Mouse (Mus musculus) bone marrow, adult 2 months (tissue): ENCODE measurements around the gene P3h1. TPM values are rescaled to one million over a fixed set of nuclear protein-coding genes. Genes with fewer than 3 reads are reported as not detected.

Source experiments
- H3K27ac ChIP-seq: fragments of 200-500 bp; 2 replicates; pipeline ENCODE4 v1.5.1; 2012; ENCODE audit warnings: low read depth, mild to moderate bottlenecking, control low read depth, inconsistent platforms, low read length; ENCODE audit not compliant: control insufficient read depth, poor library complexity, insufficient read depth
- H3K4me1 ChIP-seq: fragments of 200-500 bp; 2 replicates; pipeline ENCODE4 v1.6.1; 2011; ENCODE audit warnings: low read length; ENCODE audit not compliant: control insufficient read depth, insufficient read depth
- H3K4me3 ChIP-seq: fragments of 200-500 bp; replicated peaks from 2 replicates; pipeline ENCODE3; 2011; ENCODE audit warnings: mild to moderate bottlenecking, low read depth, low read length, control low read depth; ENCODE audit not compliant: control insufficient read depth
- CTCF ChIP-seq: fragments of 200-500 bp; IDR thresholded peaks from 2 replicates; pipeline ENCODE4 v1.5.1; 2011; ENCODE audit warnings: low read length, control low read depth; ENCODE audit not compliant: control insufficient read depth, insufficient read depth
- POLR2A ChIP-seq: fragments of 200-500 bp; IDR thresholded peaks from 2 replicates; pipeline ENCODE4 v1.6.1; 2011; ENCODE audit warnings: low read depth, mild to moderate bottlenecking, control low read depth, low read length, borderline replicate concordance; ENCODE audit not compliant: control insufficient read depth
- WGBS: fragments of 180-500 bp; shearing (Covaris S2); methylation state at CpG from one replicate; pipeline ENCODE4 v1.1.7; 2018; 5-methylcytosine and 5-hydroxymethylcytosine counted together
- polyA plus RNA-seq: library from polyadenylated mRNA; stranded (reverse); fragments of >200 nt; gene quantifications from 2 replicates; pipeline ENCODE4 v1.2.4, GENCODE M21; 2011; ENCODE audit warnings: low replicate concordance; ENCODE audit not compliant: missing spikeins, insufficient read depth, insufficient read length

The P3h1 gene
- polyA plus RNA-seq, 1 experiment = 7.0 TPM

DNA sequence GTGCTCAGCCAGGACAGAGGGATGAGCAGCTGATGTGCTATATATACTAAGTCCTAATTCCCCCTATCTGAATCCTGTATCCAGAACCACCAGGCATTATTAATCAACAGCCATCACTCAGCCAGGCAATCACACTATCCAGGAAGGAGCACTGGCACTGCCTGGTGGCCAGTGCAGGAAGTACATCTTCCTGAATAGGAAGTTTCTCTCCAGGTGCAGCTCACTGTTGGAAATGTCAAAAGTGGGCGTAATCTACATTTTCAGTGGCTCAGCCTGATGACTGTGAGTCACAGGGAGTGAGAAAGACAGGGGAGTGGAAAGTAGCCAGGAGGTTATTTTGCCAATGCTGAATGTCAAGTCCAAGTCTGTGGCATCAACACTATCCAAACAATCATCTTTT, 9.0 kb upstream of the P3h1 start:
- peak; percentile 71 for TF ChIP-seq CTCF
- no peak for TF ChIP-seq POLR2A
- WGBS = 56% methylated on average over 1 of the region's 1 CpGs
- Histone ChIP-seq H3K4me1 (no peaks in the 10 kb centered on the region), H3K4me3 (no peak overlapping the region), H3K27ac (no peak overlapping the region)

- no peaks in the 10 kb centered on the region for H3K4me1 ChIP-seq
- TF ChIP-seq CTCF (no peak), POLR2A (no peak)
- no peak overlapping the region for H3K4me3 ChIP-seq
- no peak overlapping the region for H3K27ac ChIP-seq
- WGBS = 87% methylated on average over 3 of the region's 3 CpGs
Measured at GRCm38 (mm10) chr4:119224534-119224933, 8.2 kb upstream of the P3h1 start.

GRCm38 (mm10) chr4:119225719-119226118, 7.0 kb upstream of the P3h1 start:
- Histone ChIP-seq H3K4me3 (no peak overlapping the region), H3K4me1 (no peaks in the 10 kb centered on the region), H3K27ac (no peak overlapping the region)
- TF ChIP-seq CTCF (no peak), POLR2A (no peak)
- WGBS = 86% methylated on average over 9 of the region's 9 CpGs

- WGBS = 86% methylated on average over 11 of the region's 11 CpGs
Measured at GRCm38 (mm10) chr4:119226751-119227150, 6.0 kb upstream of the P3h1 start.

GRCm38 (mm10) chr4:119233256-119233901, 664 bp downstream of the P3h1 start:
- no peak overlapping the region; the same call in 1 of the 2 replicates for H3K27ac ChIP-seq
- H3K4me1 ChIP-seq = no peaks in the 10 kb centered on the region; the same call in 1 of the 2 replicates
- WGBS = 2% methylated on average over 36 of the region's 36 CpGs
- no peak for TF ChIP-seq POLR2A
- TF ChIP-seq CTCF = no peak
- peak overlapping the region; percentile 74 for H3K4me3 ChIP-seq

More at GRCm38 (mm10) chr4:119226751-119227150, 6.0 kb upstream of the P3h1 start:
- Histone ChIP-seq H3K4me1 (no peaks in the 10 kb centered on the region), H3K27ac (no peak overlapping the region), H3K4me3 (no peak overlapping the region)
- no peak for TF ChIP-seq CTCF
- TF ChIP-seq POLR2A = no peak

GRCm38 (mm10) chr4:119234348-119234747, 1.6 kb downstream of the P3h1 start:
- Histone ChIP-seq H3K4me3 (no peak overlapping the region), H3K4me1 (no peaks in the 10 kb centered on the region; the same call in 1 of the 2 replicates), H3K27ac (no peak overlapping the region)
- 78% methylated on average over 3 of the region's 3 CpGs for WGBS
- TF ChIP-seq POLR2A (no peak), CTCF (no peak)

- no peak overlapping the region for H3K27ac ChIP-seq
- WGBS = 51% methylated on average over 3 of the region's 3 CpGs
- H3K4me1 ChIP-seq = no peaks in the 10 kb centered on the region; the same call in 1 of the 2 replicates
- TF ChIP-seq CTCF = no peak
- TF ChIP-seq POLR2A = no peak
- H3K4me3 ChIP-seq = peak overlapping the region; percentile 19
Measured at GRCm38 (mm10) chr4:119238661-119239060, 5.9 kb downstream of the P3h1 start.

DNA sequence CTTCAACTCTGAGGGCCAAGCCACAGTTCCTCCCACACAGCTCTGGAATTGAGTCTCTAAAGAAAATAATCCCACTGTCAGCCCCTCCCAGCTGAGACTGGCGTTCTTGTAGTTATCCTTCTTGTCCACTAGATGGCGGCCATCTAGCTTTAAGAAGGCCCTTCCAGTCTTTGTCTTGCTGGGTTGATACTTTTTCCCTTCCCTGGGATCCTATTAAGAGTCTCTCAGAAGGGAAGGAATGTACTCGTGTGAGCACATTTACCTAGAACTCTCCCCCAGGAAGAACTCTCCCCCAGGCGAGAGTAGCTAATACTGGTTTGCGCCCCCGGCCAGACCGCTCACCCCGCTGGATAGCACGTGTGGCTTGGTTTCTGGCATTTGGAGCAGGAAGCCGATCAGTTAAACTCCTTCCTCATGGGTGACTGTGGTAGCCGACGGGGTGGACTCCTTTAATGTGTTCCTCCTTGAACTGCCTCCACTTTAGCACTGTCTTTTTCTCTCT, 6.5 kb downstream of the P3h1 start:
- no peaks in the 10 kb centered on the region; the same call in 1 of the 2 replicates for H3K4me1 ChIP-seq
- under 1% methylated on average over 12 of the region's 12 CpGs for WGBS
- peak; percentile 53 for TF ChIP-seq CTCF
- TF ChIP-seq POLR2A = no peak
- peak overlapping the region; percentile 21 for H3K4me3 ChIP-seq
- H3K27ac ChIP-seq = no peak overlapping the region

GRCm38 (mm10) chr4:119241664-119242063, 8.9 kb downstream of the P3h1 start:
- H3K4me1 ChIP-seq = no peaks in the 10 kb centered on the region; the same call in 1 of the 2 replicates
- TF ChIP-seq CTCF (peak; percentile 51; the same call in 1 of the 2 replicates), POLR2A (no peak)
- WGBS = 80% methylated on average over 14 of the region's 14 CpGs

More at GRCm38 (mm10) chr4:119241664-119242063, 8.9 kb downstream of the P3h1 start:
- H3K27ac ChIP-seq = no peak overlapping the region
- no peak overlapping the region for H3K4me3 ChIP-seq
